Mouse (Mus musculus) brown adipose tissue, adult 24 weeks (tissue): ENCODE measurements at regions not wholly inside any gene's neighbourhood (a gene's known extent, or its start where the extent isn't known, plus 50 kb on each side); places are given as distances from the start of the nearest gene placed in this dataset.

Source experiments
- H3K27ac ChIP-seq: fragments of 200-500 bp; replicated peaks from 2 replicates; pipeline ENCODE4 v1.5.1; 2012; ENCODE audit warnings: low read depth, mild to moderate bottlenecking, low read length
- H3K4me1 ChIP-seq: fragments of 200-500 bp; 2 replicates; pipeline ENCODE4 v1.6.1; 2012; ENCODE audit warnings: low read length, mixed read lengths; ENCODE audit not compliant: control insufficient read depth, insufficient read depth, insufficient read length
- H3K4me3 ChIP-seq: fragments of 200-500 bp; 2 replicates; pipeline ENCODE4 v1.5.1; 2012; ENCODE audit warnings: low read depth, mild to moderate bottlenecking, low read length, moderate library complexity; ENCODE audit not compliant: insufficient read depth

GRCm38 (mm10) chr1:10919958-10920357, 493.9 kb upstream of the A830018L16Rik start:
- H3K27ac ChIP-seq, result no peak overlapping the region
- H3K4me1 ChIP-seq, result no peaks in the 10 kb centered on the region
- H3K4me3 ChIP-seq, result no peak overlapping the region

GRCm38 (mm10) chr1:10932378-10933077, 481.4 kb upstream of the A830018L16Rik start:
- no peak overlapping the region for H3K27ac ChIP-seq
- no peak overlapping the region for H3K4me3 ChIP-seq
- H3K4me1 ChIP-seq, result peaks cover 2% of the 10 kb centered on the region; the same call in 1 of the 2 replicates

GRCm38 (mm10) chr1:10933206-10933605, 480.7 kb upstream of the A830018L16Rik start:
- H3K4me1 ChIP-seq, result peaks cover 2% of the 10 kb centered on the region; the same call in 1 of the 2 replicates
- no peak overlapping the region for H3K4me3 ChIP-seq
- no peak overlapping the region for H3K27ac ChIP-seq

GRCm38 (mm10) chr1:10938436-10938835, 475.5 kb upstream of the A830018L16Rik start:
- Histone ChIP-seq H3K4me3 (no peak overlapping the region), H3K27ac (no peak overlapping the region), H3K4me1 (peaks cover 2% of the 10 kb centered on the region; the same call in 1 of the 2 replicates)

GRCm38 (mm10) chr1:10940326-10940725, 473.6 kb upstream of the A830018L16Rik start:
- Histone ChIP-seq H3K4me3 (no peak overlapping the region), H3K27ac (no peak overlapping the region), H3K4me1 (peaks cover 4% of the 10 kb centered on the region; the same call in 1 of the 2 replicates)

GRCm38 (mm10) chr1:10942979-10943378, 470.9 kb upstream of the A830018L16Rik start:
- Histone ChIP-seq H3K27ac (no peak overlapping the region), H3K4me3 (no peak overlapping the region), H3K4me1 (peaks cover 4% of the 10 kb centered on the region; the same call in 1 of the 2 replicates)
